Mouse (Mus musculus) embryonic facial prominence, embryonic 10.5 days (tissue): ENCODE measurements around the gene Cactin. TPM values are rescaled to one million over a fixed set of nuclear protein-coding genes. Genes with fewer than 3 reads are reported as not detected.

Experiments used
- DNase-seq: peaks from one replicate; pipeline ENCODE4 v3.0.0-alpha.2; 2017; ENCODE audit warnings: low spot score
- H3K27ac ChIP-seq: fragments of 300-500 bp; sonication (generic); replicated peaks from 2 replicates; pipeline ENCODE4 v1.5.1; 2016; ENCODE audit warnings: mild to moderate bottlenecking
- H3K27me3 ChIP-seq: fragments of 300-500 bp; sonication (generic); replicated peaks from 2 replicates; pipeline ENCODE4 v1.6.1; 2016; ENCODE audit warnings: low read depth, mild to moderate bottlenecking; ENCODE audit not compliant: poor library complexity, severe bottlenecking
- H3K36me3 ChIP-seq: fragments of 300-500 bp; sonication (generic); replicated peaks from 2 replicates; pipeline ENCODE4 v1.6.1; 2016; ENCODE audit warnings: mild to moderate bottlenecking, moderate library complexity
- H3K4me1 ChIP-seq: fragments of 300-500 bp; sonication (generic); 2 replicates; pipeline ENCODE4 v1.6.1; 2016
- H3K4me3 ChIP-seq: fragments of 300-500 bp; sonication (generic); 2 replicates; pipeline ENCODE4 v1.5.1; 2016; ENCODE audit warnings: mild to moderate bottlenecking, moderate library complexity
- H3K9me3 ChIP-seq: fragments of 300-500 bp; sonication (generic); 2 replicates; pipeline ENCODE4 v1.6.1; 2016; ENCODE audit warnings: mild to moderate bottlenecking
- WGBS: fragments of 180-500 bp; shearing (Covaris S2); methylation state at CpG from one replicate; pipeline ENCODE4 v1.1.7; 2016; 5-methylcytosine and 5-hydroxymethylcytosine counted together
- polyA plus RNA-seq: library from polyadenylated mRNA; unstranded; fragments of >200 nt; fragmentation: Nextera tagmentation; extraction: Ambion mirVana; gene quantifications from 2 replicates; pipeline ENCODE4 v1.2.1, GENCODE M21; 2016

Gene Cactin
- polyA plus RNA-seq, 1 experiment from 2014 or later = 52.3 TPM

- Histone ChIP-seq H3K36me3 (peaks cover 12% of the 10 kb centered on the region; the same call in 1 of the 2 replicates), H3K4me3 (peak overlapping the region; percentile 85), H3K4me1 (peaks cover 68% of the 10 kb centered on the region), H3K27me3 (peaks cover 42% of the 10 kb centered on the region), H3K27ac (no peak overlapping the region; the same call in 1 of the 2 replicates), H3K9me3 (no peaks in the 10 kb centered on the region)
- 56% methylated on average over 12 of the region's 12 CpGs for WGBS
- DNase-seq = no peak
These were observed 35.6 kb downstream of the Cactin start for GRCm38 (mm10) chr10:81356352-81356990.

DNA sequence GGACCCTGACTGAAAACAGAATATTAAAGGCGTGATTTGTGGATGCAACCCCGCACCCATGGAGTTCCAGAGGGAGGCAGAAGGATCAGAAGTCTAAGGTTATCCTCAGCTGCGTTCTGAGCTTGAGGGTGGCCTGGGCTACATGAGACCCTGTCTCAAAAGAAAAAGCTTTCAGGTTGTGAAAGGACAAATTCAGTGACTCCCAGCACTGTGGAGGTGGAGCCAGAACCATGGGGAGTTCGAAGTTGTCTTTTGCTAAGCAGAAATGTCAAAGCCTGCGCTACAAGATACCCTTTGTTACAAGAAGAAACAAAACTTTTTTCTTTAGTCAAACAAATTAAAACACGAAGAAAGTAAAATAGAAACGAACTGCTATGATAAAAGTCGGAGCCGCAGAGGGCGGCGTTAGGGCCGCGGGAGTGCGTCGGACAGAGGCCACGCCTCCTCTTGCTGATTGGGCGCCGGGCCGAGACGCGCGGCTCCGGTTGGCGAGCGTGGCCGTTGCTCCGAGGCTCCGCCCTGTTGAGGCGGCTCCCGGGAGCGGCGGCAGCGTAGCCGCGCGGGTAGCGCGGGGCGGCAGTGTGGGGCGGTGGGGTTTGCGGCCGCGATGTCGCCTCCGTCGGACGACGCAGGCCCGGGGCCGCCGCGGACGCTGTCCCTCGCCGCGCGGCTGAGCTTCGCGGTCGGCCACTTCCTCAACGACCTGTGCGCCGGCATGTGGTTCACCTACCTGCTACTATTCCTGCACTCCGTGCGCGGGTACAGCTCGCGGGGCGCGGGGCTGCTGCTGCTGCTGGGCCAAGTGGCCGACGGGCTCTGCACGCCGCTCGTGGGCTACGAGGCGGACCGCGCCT, 36.3 kb downstream of the Cactin start, which contains the start of gene Mfsd12:
TSS of gene Mfsd12 (plus strand) at position 501 of the 854 bp plus-strand sequence.
- peaks cover 49% of the 10 kb centered on the region for H3K27me3 ChIP-seq
- H3K4me1 ChIP-seq = peaks cover 70% of the 10 kb centered on the region
- peak within 1 kb of the TSS; percentile 85 for H3K4me3 ChIP-seq
- peak; percentile 92 for DNase-seq
- H3K9me3 ChIP-seq = no peaks in the 10 kb centered on the region
- WGBS = 3% methylated on average over 79 of the region's 79 CpGs
- H3K36me3 ChIP-seq = peaks cover 19% of the 10 kb centered on the region; the same call in 1 of the 2 replicates
- H3K27ac ChIP-seq = peak within 1 kb of the TSS; percentile 85

DNA sequence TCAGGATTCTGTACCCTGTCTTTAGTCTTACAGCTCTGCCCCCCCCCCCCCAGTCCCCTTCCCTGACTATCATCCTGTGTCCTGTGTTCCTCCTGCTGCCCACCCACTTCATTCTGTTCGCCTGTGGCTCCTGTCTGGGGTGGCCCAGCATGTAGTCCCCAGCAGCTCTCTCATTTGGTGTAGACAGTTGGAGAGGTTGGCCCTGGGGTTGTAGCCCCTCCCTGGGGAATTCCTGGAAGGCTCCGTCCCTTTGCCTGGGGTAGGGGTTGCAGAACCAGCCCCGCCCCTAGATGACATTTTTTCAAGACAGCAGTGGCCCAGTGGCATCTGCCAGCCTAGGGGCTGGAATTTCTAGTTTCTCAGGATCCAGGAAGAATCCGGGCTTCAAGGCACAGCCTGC, 37.3 kb downstream of the Cactin start:
- 0 out of 2 replicates have a peak overlapping the region, but pooled peaks have one; percentile 85 for H3K27ac ChIP-seq
- peaks cover 59% of the 10 kb centered on the region for H3K27me3 ChIP-seq
- H3K4me1 ChIP-seq = peaks cover 80% of the 10 kb centered on the region

GRCm38 (mm10) chr10:81358841-81359240, 37.9 kb downstream of the Cactin start:
- Histone ChIP-seq H3K4me3 (peak overlapping the region; percentile 85), H3K27me3 (peaks cover 65% of the 10 kb centered on the region)

More for the DNA sequence above, 37.3 kb downstream of the Cactin start:
- H3K4me3 ChIP-seq = peak overlapping the region; percentile 85
- 25% methylated on average over 4 of the region's 4 CpGs for WGBS
- peaks cover 29% of the 10 kb centered on the region for H3K36me3 ChIP-seq
- DNase-seq = no peak
- no peaks in the 10 kb centered on the region for H3K9me3 ChIP-seq

GRCm38 (mm10) chr10:81360721-81361120, 39.8 kb downstream of the Cactin start:
- 72% methylated on average over 8 of the region's 8 CpGs for WGBS
- H3K27ac ChIP-seq = 0 out of 2 replicates have a peak overlapping the region, but pooled peaks have one; percentile 16
- H3K4me3 ChIP-seq = peak overlapping the region; percentile 17; the same call in 1 of the 2 replicates
- H3K27me3 ChIP-seq = peaks cover 79% of the 10 kb centered on the region
- peaks cover 91% of the 10 kb centered on the region for H3K4me1 ChIP-seq
- H3K9me3 ChIP-seq = no peaks in the 10 kb centered on the region
- no peak for DNase-seq
- peaks cover 34% of the 10 kb centered on the region for H3K36me3 ChIP-seq

More at GRCm38 (mm10) chr10:81358841-81359240, 37.9 kb downstream of the Cactin start:
- 63% methylated on average over 1 of the region's 1 CpGs for WGBS
- no peaks in the 10 kb centered on the region for H3K9me3 ChIP-seq
- peaks cover 86% of the 10 kb centered on the region for H3K4me1 ChIP-seq
- no peak overlapping the region for H3K27ac ChIP-seq
- no peak for DNase-seq
- peaks cover 32% of the 10 kb centered on the region for H3K36me3 ChIP-seq

DNA sequence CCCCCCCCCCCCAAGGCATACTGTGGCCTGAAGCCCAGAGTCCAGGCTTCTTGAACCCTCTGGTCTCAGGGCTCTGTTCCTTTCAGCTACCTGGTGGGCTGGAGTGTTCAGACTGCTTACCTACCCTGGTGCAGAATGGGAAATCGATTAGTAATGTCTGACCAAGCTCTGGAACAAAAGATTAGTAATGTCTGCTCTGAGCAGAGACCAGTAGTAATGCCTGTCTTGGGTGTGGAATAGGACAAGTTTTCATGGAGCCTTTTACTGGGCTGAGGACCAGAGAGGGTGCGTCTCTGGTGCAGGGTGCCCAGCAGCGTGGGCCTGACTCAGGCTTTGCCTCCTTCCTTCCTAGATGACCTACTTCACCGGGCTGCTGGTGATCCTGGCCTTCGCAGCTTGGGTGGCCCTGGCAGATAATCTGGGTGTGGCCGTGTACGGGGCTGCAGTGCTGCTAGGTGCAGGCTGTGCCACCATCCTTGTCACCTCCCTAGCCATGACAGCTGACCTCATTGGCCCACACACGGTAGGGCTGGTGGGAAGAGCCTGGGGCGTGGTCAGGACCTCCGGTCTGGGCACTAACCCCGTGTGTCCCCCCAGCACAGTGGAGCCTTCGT, 41.5 kb downstream of the Cactin start:
- Histone ChIP-seq H3K4me1 (peaks cover 97% of the 10 kb centered on the region), H3K36me3 (peaks cover 48% of the 10 kb centered on the region), H3K4me3 (peak overlapping the region; percentile 54; the same call in 1 of the 2 replicates), H3K27me3 (peaks cover 69% of the 10 kb centered on the region), H3K27ac (no peak overlapping the region), H3K9me3 (no peaks in the 10 kb centered on the region)
- WGBS = 76% methylated on average over 12 of the region's 12 CpGs
- no peak for DNase-seq

GRCm38 (mm10) chr10:81363436-81364346, 42.8 kb downstream of the Cactin start:
- Histone ChIP-seq H3K36me3 (peaks cover 60% of the 10 kb centered on the region), H3K9me3 (no peaks in the 10 kb centered on the region), H3K27ac (peak overlapping the region; percentile 66), H3K27me3 (peaks cover 57% of the 10 kb centered on the region), H3K4me1 (peaks cover 85% of the 10 kb centered on the region), H3K4me3 (peak overlapping the region; percentile 54)
- WGBS = 8% methylated on average over 54 of the region's 54 CpGs
- no peak for DNase-seq

DNA sequence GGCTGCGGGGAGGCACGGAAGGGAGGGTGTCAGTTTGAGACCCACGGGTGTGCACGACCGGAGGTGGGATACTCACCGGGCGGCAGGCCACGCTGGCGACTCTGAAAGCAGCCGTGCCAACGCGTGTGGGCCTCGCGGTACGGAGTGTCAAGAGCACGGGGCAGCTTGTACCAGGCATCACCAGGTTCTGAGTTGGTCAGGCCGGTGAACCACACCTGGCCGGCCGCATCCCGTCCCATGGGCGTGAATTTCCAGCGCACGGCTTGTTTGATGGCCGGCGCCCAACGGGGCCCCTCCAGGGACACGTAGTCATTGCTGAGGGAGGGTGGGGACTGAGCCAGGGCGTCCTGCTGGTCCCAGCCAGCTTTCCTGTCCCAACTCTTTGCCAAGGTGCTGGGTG, 43.8 kb downstream of the Cactin start:
- 13% methylated on average over 28 of the region's 28 CpGs for WGBS
- Histone ChIP-seq H3K4me3 (peak overlapping the region; percentile 54), H3K9me3 (no peaks in the 10 kb centered on the region), H3K27ac (no peak overlapping the region), H3K4me1 (peaks cover 76% of the 10 kb centered on the region), H3K36me3 (peaks cover 70% of the 10 kb centered on the region), H3K27me3 (peaks cover 48% of the 10 kb centered on the region)
- no peak for DNase-seq

GRCm38 (mm10) chr10:81365073-81365472, 44.2 kb downstream of the Cactin start:
- Histone ChIP-seq H3K27ac (peak overlapping the region; percentile 26; the same call in 1 of the 2 replicates), H3K36me3 (peaks cover 72% of the 10 kb centered on the region), H3K4me3 (peak overlapping the region; percentile 54), H3K9me3 (no peaks in the 10 kb centered on the region), H3K27me3 (peaks cover 44% of the 10 kb centered on the region), H3K4me1 (peaks cover 71% of the 10 kb centered on the region)
- DNase-seq = no peak
- 43% methylated on average over 4 of the region's 4 CpGs for WGBS

DNA sequence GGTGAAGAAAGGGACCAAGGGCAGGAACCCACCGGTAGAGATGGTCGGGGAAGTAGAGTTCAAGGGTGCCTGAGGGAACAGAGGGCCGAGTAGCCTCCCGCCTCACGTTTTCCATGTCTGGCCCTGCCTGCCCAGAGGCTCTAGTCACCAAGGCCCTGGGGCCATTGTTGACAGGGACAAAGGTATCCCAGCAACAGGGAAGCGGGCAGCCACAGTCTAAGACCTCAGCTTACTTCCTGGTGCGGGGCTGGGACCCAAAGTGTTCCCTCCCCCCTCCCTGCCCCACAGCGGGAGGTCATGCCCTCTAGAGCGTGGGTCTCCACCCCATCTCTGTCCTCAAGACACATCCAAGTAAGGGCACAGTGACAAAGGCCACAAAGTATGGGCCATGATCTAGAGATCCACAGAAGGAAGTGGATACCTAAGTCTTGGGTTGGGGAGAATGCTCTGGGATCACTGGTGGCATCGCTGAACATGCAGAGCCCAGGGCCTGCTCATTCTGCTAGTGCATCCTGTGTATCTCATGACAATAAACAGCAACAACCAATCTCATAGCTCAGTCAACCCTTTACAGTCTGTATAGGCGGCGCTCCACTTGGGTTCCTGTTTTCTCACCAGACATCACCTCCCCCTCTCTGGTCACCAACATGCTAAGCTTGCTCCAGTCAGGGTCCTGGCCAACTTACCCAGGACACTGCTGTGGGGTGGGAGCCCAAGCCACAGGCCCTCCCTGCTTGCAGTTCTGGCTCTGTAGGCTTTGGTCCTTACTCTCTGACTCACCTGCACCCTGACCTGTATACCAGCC, 45.0 kb downstream of the Cactin start, which contains the start of gene 4930404N11Rik:
TSS of gene 4930404N11Rik (minus strand) at position 145 of the 805 bp plus-strand sequence.
- Histone ChIP-seq H3K27me3 (peaks cover 44% of the 10 kb centered on the region), H3K4me1 (peaks cover 63% of the 10 kb centered on the region), H3K9me3 (no peaks in the 10 kb centered on the region), H3K27ac (peak within 1 kb of the TSS; percentile 26; the same call in 1 of the 2 replicates), H3K36me3 (peaks cover 75% of the 10 kb centered on the region), H3K4me3 (peak within 1 kb of the TSS; percentile 54)
- 23% methylated on average over 12 of the region's 12 CpGs for WGBS
- peak; percentile 62 for DNase-seq
